Mouse (Mus musculus) liver, embryonic 11.5 days (tissue): Measurements from ENCODE around the gene Hmgb3. TPM values are rescaled to one million over a fixed set of nuclear protein-coding genes. Genes with fewer than 3 reads are reported as not detected.
A peak's percentile ranks its signal among the peaks of the same experiment; 100 is the strongest.

Experiments used
- ATAC-seq: fragments of 200-750 bp; cut with Nextera tagmentation; replicated peaks from 2 replicates; pipeline ENCODE4 v1.8.0; 2017; ENCODE audit warnings: moderate number of reproducible peaks, mild to moderate bottlenecking, moderate TSS enrichment, moderate library complexity; ENCODE audit not compliant: low FRiP score
- DNase-seq: peaks from one replicate; pipeline ENCODE4 v3.0.0-alpha.2; 2017; ENCODE audit warnings: low spot score
- H3K27ac ChIP-seq: fragments of 300-500 bp; sonication (generic); 2 replicates; pipeline ENCODE4 v1.5.1; 2014; ENCODE audit warnings: mild to moderate bottlenecking, low read depth, low read length, control low read depth
- H3K27me3 ChIP-seq: fragments of 300-500 bp; sonication (generic); replicated peaks from 2 replicates; pipeline ENCODE4 v1.6.1; 2014; ENCODE audit warnings: low read length, mixed read lengths; ENCODE audit not compliant: control insufficient read depth, insufficient read depth
- H3K36me3 ChIP-seq: fragments of 300-500 bp; sonication (generic); 2 replicates; pipeline ENCODE4 v1.6.1; 2014; ENCODE audit warnings: mild to moderate bottlenecking, low read length, moderate library complexity, mixed read lengths; ENCODE audit not compliant: control insufficient read depth, insufficient read depth
- H3K4me1 ChIP-seq: fragments of 300-500 bp; sonication (generic); replicated peaks from 2 replicates; pipeline ENCODE4 v1.6.1; 2014; ENCODE audit warnings: low read length, mixed read lengths; ENCODE audit not compliant: control insufficient read depth, insufficient read depth
- H3K4me2 ChIP-seq: fragments of 300-500 bp; sonication (generic); 2 replicates; pipeline ENCODE4 v1.6.1; 2014; ENCODE audit warnings: mild to moderate bottlenecking, control low read depth, moderate library complexity
- H3K4me3 ChIP-seq: fragments of 300-500 bp; sonication (generic); 2 replicates; pipeline ENCODE4 v1.5.1; 2014; ENCODE audit warnings: low read depth, low read length, control low read depth
- H3K9ac ChIP-seq: fragments of 300-500 bp; sonication (generic); 2 replicates; pipeline ENCODE4 v1.6.1; 2014; ENCODE audit warnings: low read depth, low read length, control low read depth
- H3K9me3 ChIP-seq: fragments of 300-500 bp; sonication (generic); 2 replicates; pipeline ENCODE4 v1.6.1; 2016; ENCODE audit warnings: low read length, inconsistent platforms, mixed read lengths; ENCODE audit not compliant: control insufficient read depth
- WGBS: fragments of 180-500 bp; shearing (Covaris S2); extraction: QIAGEN DNeasy Blood & Tissue Kit; methylation state at CpG from one replicate; pipeline ENCODE4 v1.1.7; 2014; 5-methylcytosine and 5-hydroxymethylcytosine counted together
- polyA plus RNA-seq: library from polyadenylated mRNA; unstranded; fragments of >200 nt; fragmentation: Nextera tagmentation; extraction: Ambion mirVana; gene quantifications from 2 replicates; pipeline ENCODE4 v1.2.1, GENCODE M21; 2014

The Hmgb3 gene
- polyA plus RNA-seq, 1 experiment from 2014 or later, result 475 TPM

DNA sequence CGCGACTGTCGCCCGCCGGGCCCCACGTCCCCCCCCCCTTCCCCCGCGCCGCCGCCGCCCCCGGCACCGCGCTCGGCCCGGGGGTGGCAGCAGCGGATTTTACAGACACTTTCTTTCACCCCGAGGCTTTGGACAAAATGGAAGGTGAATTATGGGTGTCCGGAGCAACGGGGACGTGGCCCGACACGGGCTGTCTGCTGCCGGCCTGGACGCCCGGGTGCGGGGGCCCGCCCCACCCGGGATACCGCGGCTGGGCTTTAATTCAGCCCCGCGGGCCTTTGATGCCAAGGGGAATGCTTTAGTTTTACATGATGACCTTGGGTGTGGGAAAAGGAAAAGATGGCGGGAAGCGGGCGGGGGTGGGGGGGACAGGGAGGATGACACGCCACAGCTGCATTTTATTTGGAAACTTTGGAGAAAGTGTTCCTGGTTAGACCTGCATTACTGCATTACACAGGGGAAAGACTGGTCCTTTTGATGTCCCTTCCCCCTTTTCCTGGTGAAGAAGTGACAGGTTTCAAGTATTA, 1.3 kb downstream of the Hmgb3 start:
- H3K4me3 ChIP-seq, result peak overlapping the region; percentile 82
- peak; percentile 34 for DNase-seq
- H3K9ac ChIP-seq, result peak overlapping the region; percentile 94
- no peak for ATAC-seq
- H3K4me1 ChIP-seq, result no peaks in the 10 kb centered on the region
- H3K36me3 ChIP-seq, result peaks cover 3% of the 10 kb centered on the region; the same call in 1 of the 2 replicates
- peak overlapping the region; percentile 96 for H3K27ac ChIP-seq
- H3K9me3 ChIP-seq, result no peaks in the 10 kb centered on the region
- peak overlapping the region; percentile 68 for H3K4me2 ChIP-seq
- peaks cover 4% of the 10 kb centered on the region; the same call in 1 of the 2 replicates for H3K27me3 ChIP-seq
- whole genome bisulfite sequencing, result 14% methylated on average over 29 of the region's 37 CpGs

DNA sequence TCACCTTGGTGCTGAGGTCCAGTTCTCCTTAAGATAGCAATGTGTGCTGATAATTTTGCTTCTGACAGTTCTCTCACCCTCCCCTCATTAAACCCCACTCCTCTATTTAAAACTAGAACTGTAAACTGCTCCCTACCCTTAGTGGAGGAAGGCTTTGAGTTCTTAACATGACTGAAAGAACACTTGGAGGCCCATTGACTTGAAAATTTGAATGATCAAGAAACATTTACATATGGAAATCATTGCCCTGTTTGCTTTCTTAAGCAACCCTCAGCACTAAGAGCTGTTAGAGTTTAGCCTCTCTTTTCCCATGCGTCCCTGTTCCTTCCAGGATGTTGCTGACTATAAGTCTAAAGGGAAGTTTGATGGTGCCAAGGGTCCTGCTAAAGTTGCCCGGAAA, 3.6 kb downstream of the Hmgb3 start:
- Histone ChIP-seq H3K4me1 (no peaks in the 10 kb centered on the region), H3K9me3 (no peaks in the 10 kb centered on the region), H3K4me2 (no peak overlapping the region), H3K9ac (no peak overlapping the region), H3K27ac (no peak overlapping the region), H3K36me3 (peaks cover 3% of the 10 kb centered on the region; the same call in 1 of the 2 replicates), H3K27me3 (peaks cover 4% of the 10 kb centered on the region; the same call in 1 of the 2 replicates), H3K4me3 (no peak overlapping the region)
- 83% methylated on average over 2 of the region's 2 CpGs for WGBS
- ATAC-seq (no peak), DNase-seq (no peak)

DNA sequence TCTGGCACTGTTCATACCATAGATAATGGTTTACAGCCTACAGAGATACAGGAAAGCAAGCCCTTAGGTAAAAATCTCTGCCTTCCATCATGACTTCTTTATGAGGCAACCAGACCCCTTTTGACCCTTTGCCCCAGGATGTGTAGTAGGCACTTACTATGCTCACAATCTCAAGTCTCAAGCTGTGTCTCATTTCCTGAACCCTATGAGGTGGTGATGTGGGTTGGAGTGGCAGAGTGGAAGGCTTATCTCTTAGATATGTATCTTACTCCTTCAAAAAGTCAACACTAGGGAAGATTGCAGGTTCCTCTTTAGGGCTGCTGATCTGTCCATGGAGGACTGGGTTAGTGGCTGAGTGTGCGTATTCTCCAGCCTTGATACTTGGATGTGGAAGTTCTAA, 5.1 kb downstream of the Hmgb3 start:
- Histone ChIP-seq H3K27ac (no peak overlapping the region), H3K9me3 (no peaks in the 10 kb centered on the region), H3K4me2 (no peak overlapping the region), H3K4me3 (no peak overlapping the region), H3K4me1 (no peaks in the 10 kb centered on the region), H3K36me3 (peaks cover 3% of the 10 kb centered on the region; the same call in 1 of the 2 replicates), H3K27me3 (peaks cover 4% of the 10 kb centered on the region; the same call in 1 of the 2 replicates), H3K9ac (no peak overlapping the region)
- DNase-seq (no peak), ATAC-seq (no peak)
- 88% methylated on average over 1 of the region's 1 CpGs for WGBS

DNA sequence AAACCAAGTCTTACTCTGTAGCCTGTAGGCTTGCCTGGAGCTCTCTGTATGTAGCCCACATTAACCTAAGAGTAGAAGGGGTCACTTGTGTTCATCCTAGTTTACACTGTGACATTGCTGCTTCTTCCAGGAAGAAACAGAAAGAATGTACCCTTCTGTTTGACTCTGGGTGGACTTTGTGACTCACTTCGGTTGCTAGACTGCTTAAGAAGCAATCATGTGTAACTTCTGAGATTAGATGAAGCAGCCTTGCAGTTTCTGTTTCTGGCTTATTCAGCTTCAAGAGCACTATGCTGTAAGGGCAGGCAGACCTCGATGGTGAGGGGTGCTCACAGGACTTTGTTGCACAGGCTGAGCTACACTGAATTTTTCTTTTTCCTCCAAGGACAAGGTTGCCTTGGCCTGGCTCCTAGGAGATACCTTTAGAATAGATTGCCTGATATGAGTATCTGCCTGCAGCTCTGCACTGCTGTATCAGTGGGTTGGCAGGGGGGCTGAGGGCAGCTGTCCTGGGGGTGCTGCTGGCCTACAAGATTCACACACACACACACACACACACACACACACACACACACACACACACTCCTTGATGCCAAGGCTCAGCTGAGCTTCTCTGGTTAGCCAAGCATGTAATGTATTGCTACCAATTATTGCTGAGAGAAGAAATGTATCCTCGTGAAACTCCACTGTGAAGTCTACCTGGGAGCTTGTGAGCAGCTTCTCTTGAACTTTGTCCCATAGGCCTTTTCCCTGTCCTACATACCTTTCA, 17.6 kb downstream of the Hmgb3 start:
- Histone ChIP-seq H3K27ac (no peak overlapping the region), H3K4me3 (no peak overlapping the region)

GRCm38 (mm10) chrX:71575550-71575949, 19.8 kb downstream of the Hmgb3 start:
- Histone ChIP-seq H3K4me2 (no peak overlapping the region), H3K27me3 (no peaks in the 10 kb centered on the region; the same call in 1 of the 2 replicates), H3K9me3 (no peaks in the 10 kb centered on the region), H3K4me3 (no peak overlapping the region), H3K4me1 (no peaks in the 10 kb centered on the region; the same call in 1 of the 2 replicates), H3K27ac (no peak overlapping the region), H3K36me3 (no peaks in the 10 kb centered on the region), H3K9ac (no peak overlapping the region)
- ATAC-seq, result no peak
- WGBS, result 48% methylated on average over 2 of the region's 2 CpGs
- DNase-seq, result no peak

More for the DNA sequence above, 17.6 kb downstream of the Hmgb3 start:
- no peaks in the 10 kb centered on the region for H3K9me3 ChIP-seq
- no peak overlapping the region for H3K4me2 ChIP-seq
- no peaks in the 10 kb centered on the region for H3K36me3 ChIP-seq
- H3K27me3 ChIP-seq, result no peaks in the 10 kb centered on the region; the same call in 1 of the 2 replicates
- ATAC-seq, result no peak
- WGBS, result 81% methylated on average over 3 of the region's 3 CpGs
- no peak overlapping the region for H3K9ac ChIP-seq
- no peak for DNase-seq
- H3K4me1 ChIP-seq, result no peaks in the 10 kb centered on the region; the same call in 1 of the 2 replicates

DNA sequence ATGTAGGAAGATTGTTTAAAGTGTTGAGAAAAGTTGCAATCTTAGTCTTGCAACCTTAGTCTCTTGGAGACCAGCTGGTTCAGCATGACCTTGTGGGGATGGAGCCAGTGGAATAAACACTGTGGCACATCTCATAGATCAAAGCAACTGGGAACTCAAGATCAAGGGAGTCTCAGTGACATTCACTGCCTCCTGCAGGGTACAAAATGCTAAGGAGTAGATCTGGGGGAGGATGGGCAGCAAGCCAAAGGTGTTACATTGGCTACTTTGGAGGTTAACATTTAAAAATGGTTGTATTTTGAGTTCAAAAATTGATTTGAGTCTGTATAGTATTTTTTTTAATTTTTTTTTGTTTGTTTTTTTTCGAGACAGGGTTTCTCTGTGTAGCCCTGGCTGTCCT, 33.5 kb downstream of the Hmgb3 start:
- Histone ChIP-seq H3K4me2 (no peak overlapping the region), H3K9ac (no peak overlapping the region), H3K36me3 (no peaks in the 10 kb centered on the region), H3K4me1 (no peaks in the 10 kb centered on the region), H3K27me3 (no peaks in the 10 kb centered on the region), H3K4me3 (no peak overlapping the region), H3K9me3 (no peaks in the 10 kb centered on the region), H3K27ac (no peak overlapping the region)
- DNase-seq, result no peak
- WGBS, result 64% methylated on average over 1 of the region's 1 CpGs
- ATAC-seq, result no peak

DNA sequence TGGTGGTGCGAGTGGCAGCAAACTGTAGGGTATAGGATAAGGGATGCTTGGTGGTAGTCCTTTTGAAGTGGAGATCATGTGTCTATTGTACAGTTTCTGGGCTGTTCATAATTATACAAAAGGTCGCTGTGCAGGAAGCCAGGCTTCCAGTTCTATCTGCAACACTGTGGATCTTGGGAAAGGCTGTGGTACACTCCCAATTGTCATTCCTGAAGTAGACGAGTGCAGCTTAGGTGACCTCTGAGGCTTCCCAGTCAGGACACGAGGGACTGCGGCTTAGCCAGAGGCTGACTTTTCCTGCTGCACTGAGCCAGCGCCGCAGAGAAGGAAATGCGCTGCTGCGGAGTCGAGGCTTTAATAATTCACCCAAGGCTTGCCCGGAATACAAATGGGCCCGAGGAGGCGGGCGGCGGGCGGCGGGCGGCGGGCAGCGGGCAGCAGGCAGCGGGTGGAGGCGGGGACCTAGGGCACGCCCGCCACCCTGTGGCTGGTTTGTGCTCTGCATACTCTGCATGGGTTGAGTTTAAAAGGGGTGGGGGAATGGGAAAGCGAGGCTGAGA, 45.4 kb downstream of the Hmgb3 start:
- peak overlapping the region; percentile 69 for H3K4me2 ChIP-seq
- no peaks in the 10 kb centered on the region for H3K9me3 ChIP-seq
- H3K27ac ChIP-seq, result no peak overlapping the region
- DNase-seq, result peak; percentile 54
- H3K4me1 ChIP-seq, result no peaks in the 10 kb centered on the region
- ATAC-seq, result peak; percentile 51
- H3K4me3 ChIP-seq, result peak overlapping the region; percentile 23
- 0 out of 2 replicates have a peak overlapping the region, but pooled peaks have one; percentile 30 for H3K9ac ChIP-seq
- no peaks in the 10 kb centered on the region for H3K36me3 ChIP-seq
- H3K27me3 ChIP-seq, result peaks cover 8% of the 10 kb centered on the region; the same call in 1 of the 2 replicates
- 14% methylated on average over 18 of the region's 25 CpGs for WGBS
